Mouse (Mus musculus) ES-E14 (cell line): ENCODE measurements around the gene Pip4k2a.

Source experiments
- HCFC1 ChIP-seq: IDR thresholded peaks from 2 replicates; pipeline ENCODE4 v1.6.1; 2012; ENCODE audit warnings: low read length, inconsistent platforms, borderline replicate concordance; ENCODE audit not compliant: insufficient read depth
- MAFK ChIP-seq: IDR thresholded peaks from 2 replicates; pipeline ENCODE4 v1.6.1; 2014; ENCODE audit warnings: mild to moderate bottlenecking, low read depth, low read length, inconsistent platforms; ENCODE audit not compliant: insufficient read depth
- ZNF384 ChIP-seq: IDR thresholded peaks from 2 replicates; pipeline ENCODE4 v1.6.1; 2012; ENCODE audit warnings: low read depth, low read length, inconsistent platforms

DNA sequence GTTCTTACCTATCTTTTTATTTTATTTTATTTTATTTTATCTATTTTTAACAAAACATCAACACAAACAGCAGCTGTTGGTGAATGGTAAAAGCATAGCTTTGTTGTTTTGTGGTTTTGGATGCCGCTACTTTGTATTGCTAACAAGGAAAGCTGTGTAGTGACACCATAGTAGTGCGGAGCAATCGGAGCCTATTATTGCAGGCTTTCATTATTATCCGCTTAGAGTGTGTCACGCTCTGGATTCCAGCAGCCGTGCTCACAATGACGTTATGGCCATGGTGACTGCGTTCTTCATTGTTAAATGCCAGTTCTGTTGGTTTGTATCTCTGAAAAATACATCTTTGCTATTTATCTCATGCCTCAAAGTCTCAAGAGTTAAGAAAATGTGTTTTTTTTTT is 200.2 kb downstream of the Pip4k2a start:
- TF ChIP-seq HCFC1, result no peak
- no peak for TF ChIP-seq ZNF384
- TF ChIP-seq MAFK, result no peak
